Mouse (Mus musculus) testis, postnatal 10 days (tissue): ENCODE measurements around the gene Traf1.
A peak's percentile ranks its signal among the peaks of the same experiment; 100 is the strongest.

Experiments used
- DNase-seq: peaks from one replicate; pipeline ENCODE4 v3.0.0; 2021; ENCODE audit warnings: low spot score

Gene Traf1

DNA sequence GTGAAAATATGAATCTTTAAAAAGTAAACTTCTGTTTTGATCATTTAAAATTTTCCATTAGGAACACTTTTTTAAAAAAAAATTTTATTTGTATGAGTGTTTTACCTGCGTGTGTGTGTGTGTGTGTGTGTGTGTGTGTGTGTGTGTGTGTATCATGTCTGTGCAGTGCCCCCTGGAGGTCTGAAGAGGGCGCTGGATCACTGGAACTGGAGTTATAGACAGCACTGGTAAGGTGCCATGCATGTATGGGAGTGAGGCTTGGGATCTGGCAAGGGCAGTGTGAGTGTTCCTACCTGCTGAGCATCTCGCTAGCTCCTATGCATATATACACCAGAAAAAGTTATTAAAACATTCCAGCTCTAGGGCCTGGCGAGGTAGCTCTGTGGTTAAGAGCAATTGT is 59.8 kb downstream of the Traf1 start:
- no peak for DNase-seq

DNA sequence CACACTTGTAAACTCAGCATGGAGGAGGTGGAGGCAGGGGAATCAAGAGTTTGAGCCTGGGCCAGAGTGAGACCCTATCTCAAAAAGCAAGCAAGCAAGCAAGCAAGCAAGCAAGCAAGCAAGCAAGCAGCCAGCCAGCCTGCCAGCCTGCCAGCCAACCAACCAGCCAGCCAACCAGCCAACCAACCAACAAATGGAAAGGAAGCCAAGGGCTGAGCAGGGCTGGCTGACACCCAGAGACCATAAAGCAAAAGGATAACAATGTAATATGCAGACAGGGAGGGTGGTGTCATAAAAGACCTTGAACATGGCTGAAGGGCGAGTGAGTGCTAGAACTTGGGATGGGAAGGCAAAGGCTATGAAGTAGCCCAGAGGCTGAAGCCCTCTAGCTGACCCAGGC is 61.2 kb downstream of the Traf1 start:
- DNase-seq, result no peak

DNA sequence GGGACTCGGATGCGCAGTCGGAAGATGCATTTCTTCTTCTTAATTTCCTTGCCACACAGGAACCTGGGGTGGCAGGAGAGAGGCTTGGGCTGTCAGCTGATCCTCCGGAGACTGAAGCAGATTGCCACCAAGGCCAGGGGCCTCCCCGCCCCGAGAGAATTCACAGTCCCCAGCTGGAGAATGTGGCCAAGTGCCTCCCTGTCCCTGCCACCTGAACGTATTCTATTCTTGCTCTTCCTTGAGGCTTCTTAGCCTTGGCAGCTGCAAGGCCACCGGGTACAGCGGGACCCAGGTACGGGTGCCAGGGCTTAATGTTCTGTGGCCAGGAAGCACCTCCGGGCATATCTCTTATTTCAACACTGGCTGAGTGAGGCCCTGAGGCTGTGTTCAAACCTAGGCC is 61.9 kb downstream of the Traf1 start:
- DNase-seq, result no peak

DNA sequence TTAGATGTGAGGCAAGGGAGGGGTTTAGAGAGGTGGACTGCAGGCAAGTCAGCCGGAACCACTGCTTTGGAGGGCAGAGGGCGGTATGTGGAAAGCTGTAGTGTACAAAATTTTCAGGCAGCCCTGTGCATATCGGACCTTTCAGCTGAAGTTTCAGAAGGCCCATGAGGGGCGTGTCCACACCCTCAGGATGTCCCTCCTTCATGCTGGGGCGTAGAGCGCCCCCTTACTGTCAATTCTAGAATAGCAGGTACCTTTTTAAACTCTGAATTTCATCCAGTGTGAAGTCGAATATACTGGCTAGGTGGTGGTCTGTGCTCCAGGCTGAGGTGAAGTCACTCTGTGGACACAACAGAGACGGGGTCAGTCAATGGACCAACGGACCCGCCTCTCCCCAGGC is 63.8 kb downstream of the Traf1 start:
- peak; percentile 64 for DNase-seq

DNA sequence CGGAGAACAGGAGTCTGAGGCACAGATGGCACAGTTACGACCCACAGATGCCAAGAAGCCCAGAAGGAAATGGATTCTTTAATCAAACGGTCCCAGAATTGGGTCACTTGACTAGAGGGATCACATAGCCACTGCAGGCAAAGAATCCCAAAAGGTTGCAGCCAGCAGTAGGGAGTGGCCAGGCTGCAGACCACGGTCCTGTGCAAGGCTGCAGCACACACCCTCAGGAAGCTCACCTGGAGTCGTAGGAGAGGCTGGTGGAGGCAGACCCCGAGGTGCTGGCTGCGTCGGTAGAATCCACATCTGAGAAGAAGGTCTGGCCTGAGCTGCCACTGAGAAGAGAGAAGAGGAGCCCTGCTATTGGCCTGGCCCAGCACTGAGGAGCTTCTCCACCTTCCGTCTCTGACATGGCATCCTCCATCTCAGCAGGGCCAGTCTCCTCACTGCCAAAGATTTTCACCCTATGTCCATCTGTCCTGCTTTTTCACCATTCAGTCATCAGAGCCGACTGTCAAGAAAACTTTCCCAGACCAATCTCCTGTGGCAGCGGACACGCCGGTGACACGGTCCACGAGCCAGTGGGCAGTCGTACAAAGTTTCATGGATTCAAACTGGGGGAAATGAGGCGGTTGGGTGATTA is 64.6 kb downstream of the Traf1 start:
- no peak for DNase-seq

DNA sequence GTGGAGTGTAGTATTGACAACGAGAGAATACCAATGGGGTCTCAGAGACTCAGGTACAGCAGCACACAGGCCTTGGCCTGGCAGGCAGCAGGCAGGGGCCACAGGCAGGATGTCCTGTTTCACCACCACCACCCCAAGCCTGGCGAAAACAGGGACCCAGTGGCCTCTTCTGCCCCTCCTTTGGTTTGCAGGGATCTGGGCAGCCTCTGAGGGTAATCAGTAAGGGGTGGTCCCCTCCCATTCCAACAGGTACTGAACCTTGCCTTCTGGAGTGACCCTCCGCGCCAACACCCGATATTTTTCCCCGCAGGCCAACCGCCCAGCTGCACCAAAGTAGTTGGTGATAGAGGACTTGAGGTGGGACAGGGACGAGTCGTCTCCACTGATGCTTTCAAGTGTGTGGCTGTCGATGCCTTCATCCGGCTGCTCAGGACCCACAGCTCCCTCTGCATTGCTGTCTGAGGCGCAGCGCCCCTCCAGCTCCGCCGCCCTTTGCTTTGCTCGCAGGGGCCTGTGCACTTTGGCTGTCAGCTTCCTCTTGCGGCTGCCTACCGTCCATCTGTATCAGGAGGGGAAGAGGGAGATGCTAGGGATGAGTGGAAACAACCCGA is 66.0 kb downstream of the Traf1 start:
- no peak for DNase-seq

DNA sequence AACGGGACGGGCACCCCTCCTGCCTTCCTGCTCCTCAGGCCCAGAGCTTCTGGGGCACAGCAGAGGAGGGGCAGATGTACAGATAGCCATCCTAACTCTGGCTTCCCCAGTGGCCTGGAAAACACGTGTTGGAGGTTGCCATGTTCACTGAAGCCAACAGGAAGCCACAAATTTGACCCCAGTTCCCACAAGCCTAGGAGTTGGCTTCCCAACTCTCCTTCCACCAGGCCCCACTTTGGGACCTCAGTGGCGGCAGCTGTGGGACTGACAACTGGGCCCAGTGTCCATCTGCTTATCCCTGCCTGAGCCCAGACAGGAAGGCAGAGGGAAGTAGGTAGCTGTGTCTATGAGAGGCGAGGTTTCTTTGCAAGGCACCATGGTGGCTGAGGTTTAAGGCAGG is 67.6 kb downstream of the Traf1 start:
- no peak for DNase-seq
